Mouse (Mus musculus) stomach, embryonic 16.5 days (tissue): Measurements from ENCODE around the gene Kdm4c. TPM values are rescaled to one million over a fixed set of nuclear protein-coding genes. Genes with fewer than 3 reads are reported as not detected.

Source experiments
- ATAC-seq: fragments of 200-750 bp; cut with Nextera tagmentation; 2 replicates; pipeline ENCODE4 v1.8.0; 2017; ENCODE audit warnings: moderate number of reproducible peaks, moderate TSS enrichment; ENCODE audit not compliant: insufficient read depth, low FRiP score
- H3K27ac ChIP-seq: fragments of 300-500 bp; sonication (generic); 2 replicates; pipeline ENCODE4 v1.5.1; 2014; ENCODE audit warnings: low read length
- H3K27me3 ChIP-seq: fragments of 300-500 bp; sonication (generic); 2 replicates; pipeline ENCODE4 v1.6.1; 2014; ENCODE audit warnings: low read length, control low read depth, mixed read lengths; ENCODE audit not compliant: control insufficient read depth, insufficient read depth
- H3K36me3 ChIP-seq: fragments of 300-500 bp; sonication (generic); 2 replicates; pipeline ENCODE4 v1.6.1; 2014; ENCODE audit warnings: low read length; ENCODE audit not compliant: control insufficient read depth, insufficient read depth
- H3K4me1 ChIP-seq: fragments of 300-500 bp; sonication (generic); 2 replicates; pipeline ENCODE4 v1.6.1; 2014; ENCODE audit warnings: low read length, control low read depth, mixed read lengths; ENCODE audit not compliant: control insufficient read depth, insufficient read depth
- H3K4me2 ChIP-seq: fragments of 300-500 bp; sonication (generic); 2 replicates; pipeline ENCODE4 v1.6.1; 2014; ENCODE audit warnings: low read depth, low read length, mixed read lengths
- H3K4me3 ChIP-seq: fragments of 300-500 bp; sonication (generic); replicated peaks from 2 replicates; pipeline ENCODE4 v1.5.1; 2014; ENCODE audit warnings: mild to moderate bottlenecking, low read length
- H3K9ac ChIP-seq: fragments of 300-500 bp; sonication (generic); 2 replicates; pipeline ENCODE4 v1.6.1; 2014; ENCODE audit warnings: low read length
- H3K9me3 ChIP-seq: fragments of 300-500 bp; sonication (generic); replicated peaks from 2 replicates; pipeline ENCODE4 v1.6.1; 2016; ENCODE audit warnings: low read length, control low read depth; ENCODE audit not compliant: control insufficient read depth
- WGBS: fragments of 180-500 bp; shearing (Covaris S2); extraction: QIAGEN DNeasy Blood & Tissue Kit; methylation state at CpG from one replicate; pipeline ENCODE4 v1.1.7; 2014; 5-methylcytosine and 5-hydroxymethylcytosine counted together
- polyA plus RNA-seq: library from polyadenylated mRNA; unstranded; fragments of >200 nt; fragmentation: Nextera tagmentation; extraction: Ambion mirVana; gene quantifications from 2 replicates; pipeline ENCODE4 v1.2.1, GENCODE M21; 2015

Kdm4c gene
- polyA plus RNA-seq, 1 experiment from 2014 or later = 13.8 TPM

DNA sequence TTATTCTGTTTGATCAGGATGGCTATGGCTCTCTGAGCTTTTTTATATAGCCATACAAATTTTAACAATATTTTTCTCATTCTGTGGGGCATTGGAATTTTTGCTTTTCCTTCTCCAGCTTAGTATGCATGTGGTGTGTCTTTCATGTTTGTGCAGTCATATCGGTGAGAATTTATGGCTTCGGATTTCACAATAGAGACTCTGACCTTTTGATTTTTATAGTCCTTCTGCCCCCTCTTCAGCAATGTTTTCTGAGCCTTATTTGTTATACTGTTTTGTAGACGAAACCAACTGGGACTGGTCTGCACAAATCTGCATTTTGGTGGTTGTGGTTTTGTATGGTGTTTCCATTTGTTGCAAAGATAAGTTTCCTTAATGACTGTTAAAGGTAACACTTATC lies 45.6 kb downstream of the Kdm4c start:
- Histone ChIP-seq H3K9me3 (no peaks in the 10 kb centered on the region), H3K36me3 (0 out of 2 replicates have a peak, but pooled peaks cover 5% of the 10 kb centered on the region), H3K27ac (no peak overlapping the region), H3K9ac (no peak overlapping the region), H3K4me3 (no peak overlapping the region), H3K27me3 (no peaks in the 10 kb centered on the region), H3K4me2 (no peak overlapping the region), H3K4me1 (no peaks in the 10 kb centered on the region)
- no peak for ATAC-seq
- 87% methylated on average over 3 of the region's 3 CpGs for WGBS

DNA sequence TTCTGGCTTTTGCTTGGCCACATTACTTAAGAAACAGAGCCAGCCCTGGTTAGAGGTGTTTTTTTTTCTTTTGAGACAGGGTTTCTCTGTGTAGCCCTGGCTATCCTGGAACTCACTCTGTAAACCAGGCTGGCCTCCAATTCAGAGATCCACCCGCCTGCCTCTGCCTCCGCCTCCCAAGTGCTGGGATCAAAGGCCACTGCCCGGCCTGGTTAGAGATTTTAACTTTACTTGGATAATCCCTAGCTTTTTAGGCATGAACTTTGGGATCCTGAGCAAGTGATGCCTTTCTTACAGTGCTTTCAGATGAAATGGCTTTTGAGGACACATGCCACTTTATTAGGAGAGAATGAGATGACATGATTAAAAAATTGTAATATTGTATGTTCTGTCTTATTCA lies 52.4 kb downstream of the Kdm4c start:
- Histone ChIP-seq H3K9me3 (no peaks in the 10 kb centered on the region), H3K4me2 (no peak overlapping the region), H3K27ac (no peak overlapping the region), H3K36me3 (no peaks in the 10 kb centered on the region), H3K9ac (no peak overlapping the region), H3K27me3 (no peaks in the 10 kb centered on the region), H3K4me3 (no peak overlapping the region), H3K4me1 (no peaks in the 10 kb centered on the region)
- 64% methylated on average over 3 of the region's 3 CpGs for WGBS
- no peak for ATAC-seq

DNA sequence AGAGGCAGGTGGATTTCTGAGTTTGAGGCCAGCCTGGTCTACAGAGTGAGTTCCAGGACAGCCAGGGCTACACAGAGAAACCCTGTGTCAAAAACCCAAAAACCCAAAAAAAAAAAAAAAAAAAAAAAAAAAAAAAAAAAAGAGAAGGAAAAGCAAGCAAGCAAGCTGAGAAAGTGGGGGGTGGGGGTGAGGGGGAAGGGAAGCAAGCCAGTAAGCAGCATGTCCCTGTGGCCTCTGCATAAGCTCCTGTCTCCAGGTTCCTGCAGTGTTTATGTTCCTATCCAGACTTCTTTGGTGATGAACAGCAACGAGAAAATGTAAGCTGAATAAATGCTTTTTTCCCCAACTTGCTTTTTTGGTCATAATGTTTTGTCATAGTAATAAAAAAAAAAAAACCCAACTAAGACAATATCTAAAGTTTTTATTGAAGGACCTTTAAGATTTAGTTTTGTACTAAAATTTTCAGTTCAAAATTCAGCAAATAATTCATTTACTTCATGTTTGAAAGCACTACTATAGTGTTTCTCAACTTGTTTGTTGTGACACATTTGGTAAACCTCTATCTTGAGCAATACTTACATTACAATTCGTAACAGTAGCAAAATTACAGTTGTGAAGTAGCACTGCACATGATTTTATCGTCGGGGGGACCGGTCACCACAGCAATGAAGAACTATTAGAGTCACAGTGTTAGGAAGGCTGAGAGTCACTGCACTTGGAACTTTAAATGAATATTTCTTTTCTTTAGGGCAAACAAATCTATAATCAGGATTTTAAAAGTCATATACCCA lies 63.2 kb downstream of the Kdm4c start:
- Histone ChIP-seq H3K4me2 (no peak overlapping the region), H3K4me1 (no peaks in the 10 kb centered on the region), H3K36me3 (no peaks in the 10 kb centered on the region), H3K27ac (no peak overlapping the region), H3K27me3 (no peaks in the 10 kb centered on the region), H3K4me3 (no peak overlapping the region), H3K9me3 (no peaks in the 10 kb centered on the region), H3K9ac (no peak overlapping the region)
- no peak for ATAC-seq
- WGBS = 88% methylated on average over 5 of the region's 5 CpGs

DNA sequence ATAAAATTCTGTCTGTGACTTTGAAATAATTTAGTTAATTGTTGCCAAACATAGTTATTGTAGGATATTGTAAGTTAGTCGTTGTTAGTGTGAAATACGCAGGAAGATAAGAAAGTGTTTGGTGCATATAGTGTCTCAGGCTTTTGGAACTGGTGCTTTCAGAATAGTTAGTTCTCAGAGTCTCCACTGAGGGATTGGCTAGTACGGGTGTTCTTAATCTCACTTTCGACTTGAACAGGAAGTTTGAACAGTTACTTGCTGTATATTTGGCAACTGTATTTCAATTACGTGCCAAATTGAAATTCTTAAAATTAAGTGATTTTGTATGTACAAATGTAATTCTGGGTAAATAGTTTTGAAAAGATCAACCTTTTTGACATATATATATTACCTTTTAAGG lies 68.8 kb downstream of the Kdm4c start:
- 81% methylated on average over 5 of the region's 5 CpGs for WGBS
- no peak overlapping the region for H3K27ac ChIP-seq
- H3K9me3 ChIP-seq = no peaks in the 10 kb centered on the region
- H3K27me3 ChIP-seq = no peaks in the 10 kb centered on the region
- no peaks in the 10 kb centered on the region for H3K4me1 ChIP-seq
- H3K4me2 ChIP-seq = no peak overlapping the region
- H3K4me3 ChIP-seq = no peak overlapping the region
- H3K9ac ChIP-seq = no peak overlapping the region
- H3K36me3 ChIP-seq = 0 out of 2 replicates have a peak, but pooled peaks cover 6% of the 10 kb centered on the region
- ATAC-seq = no peak

DNA sequence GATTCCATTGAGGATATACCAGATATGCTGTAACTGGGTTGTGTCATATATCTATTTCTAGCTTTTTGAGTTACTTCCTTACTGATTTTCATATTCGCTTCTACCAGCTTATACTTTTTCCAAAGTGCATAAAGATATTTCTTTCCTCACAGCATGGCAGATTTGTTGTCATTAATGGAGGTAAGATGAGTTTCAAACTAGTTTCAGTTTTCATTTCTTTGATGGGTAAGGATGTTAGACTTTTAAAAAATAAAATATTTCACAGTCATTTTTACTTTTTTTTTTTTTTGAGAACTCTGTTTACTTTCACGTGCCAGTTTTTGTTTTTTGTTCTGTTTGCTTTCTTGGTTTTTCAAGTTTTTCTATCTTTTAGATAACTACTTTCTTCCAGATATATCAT lies 70.6 kb downstream of the Kdm4c start:
- ATAC-seq = no peak
- no peaks in the 10 kb centered on the region for H3K27me3 ChIP-seq
- 0 out of 2 replicates have a peak, but pooled peaks cover 6% of the 10 kb centered on the region for H3K36me3 ChIP-seq

DNA sequence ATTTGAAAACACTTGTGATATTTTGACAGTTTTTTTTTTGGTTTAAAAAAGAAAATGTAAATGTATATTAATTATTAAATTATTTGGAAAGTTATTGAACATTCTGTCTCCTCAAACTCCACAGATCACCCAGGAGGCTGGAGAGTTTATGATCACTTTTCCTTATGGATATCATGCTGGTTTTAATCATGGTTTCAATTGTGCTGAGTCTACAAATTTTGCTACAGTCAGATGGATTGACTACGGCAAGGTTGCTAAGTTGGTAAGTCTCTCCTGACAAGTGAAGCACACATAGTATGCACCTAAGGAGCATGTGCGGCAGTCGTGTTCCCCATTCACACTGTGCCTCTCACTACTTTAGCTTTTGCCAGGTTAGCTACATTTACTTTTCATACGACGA lies 73.1 kb downstream of the Kdm4c start:
- Histone ChIP-seq H3K4me1 (no peaks in the 10 kb centered on the region), H3K4me3 (no peak overlapping the region)
- WGBS = 98% methylated on average over 5 of the region's 5 CpGs

More for the DNA sequence above, 70.6 kb downstream of the Kdm4c start:
- Histone ChIP-seq H3K4me2 (no peak overlapping the region), H3K4me3 (no peak overlapping the region), H3K9ac (no peak overlapping the region), H3K4me1 (no peaks in the 10 kb centered on the region), H3K9me3 (no peaks in the 10 kb centered on the region), H3K27ac (no peak overlapping the region)
- WGBS = 90% methylated on average over 2 of the region's 2 CpGs

DNA sequence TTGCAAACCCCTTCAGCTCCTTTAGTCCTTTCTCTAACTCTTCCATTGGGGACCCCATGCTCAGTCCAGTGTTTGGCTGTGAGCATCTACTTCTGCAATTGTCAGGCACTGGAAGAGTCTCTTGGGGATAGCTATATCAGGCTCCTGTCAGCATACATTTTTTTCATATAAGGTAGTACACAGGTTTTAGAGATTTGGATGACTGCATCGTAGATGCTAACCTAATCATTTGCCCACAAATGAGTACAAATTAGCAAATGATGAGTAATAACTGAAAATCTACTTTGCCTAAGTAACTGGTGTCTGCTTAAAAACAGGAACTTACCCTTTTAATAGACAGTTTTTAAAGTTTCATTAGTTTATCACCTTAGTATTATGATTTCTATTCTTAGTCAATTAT lies 77.0 kb downstream of the Kdm4c start:
- Histone ChIP-seq H3K4me3 (no peak overlapping the region), H3K27me3 (no peaks in the 10 kb centered on the region), H3K9me3 (no peaks in the 10 kb centered on the region), H3K27ac (no peak overlapping the region), H3K4me1 (no peaks in the 10 kb centered on the region), H3K36me3 (no peaks in the 10 kb centered on the region), H3K9ac (no peak overlapping the region), H3K4me2 (no peak overlapping the region)
- WGBS = 96% methylated on average over 1 of the region's 1 CpGs
- no peak for ATAC-seq

More for the DNA sequence above, 73.1 kb downstream of the Kdm4c start:
- Histone ChIP-seq H3K27me3 (no peaks in the 10 kb centered on the region), H3K9me3 (no peaks in the 10 kb centered on the region), H3K36me3 (0 out of 2 replicates have a peak, but pooled peaks cover 6% of the 10 kb centered on the region), H3K4me2 (no peak overlapping the region), H3K27ac (no peak overlapping the region), H3K9ac (no peak overlapping the region)
- ATAC-seq = no peak

DNA sequence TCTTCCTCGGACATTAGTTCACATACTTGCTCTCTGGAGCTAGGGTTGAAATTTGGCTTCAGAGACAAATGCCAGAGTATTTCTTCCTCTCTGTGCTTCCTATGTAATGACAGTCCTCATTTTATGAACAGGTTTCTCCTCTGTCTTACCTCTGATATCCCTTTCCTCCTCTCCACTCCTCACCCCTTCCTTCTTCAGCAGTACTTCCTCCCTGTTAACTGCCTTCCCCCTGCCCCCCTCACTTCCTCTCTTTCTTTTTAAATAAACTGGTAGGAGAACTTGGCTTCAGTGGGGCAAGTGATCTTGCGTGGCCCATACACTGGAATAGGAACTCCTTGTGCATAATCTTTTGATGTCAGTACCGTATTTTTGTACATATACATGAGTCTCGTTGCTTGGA lies 115.2 kb downstream of the Kdm4c start:
- no peaks in the 10 kb centered on the region for H3K9me3 ChIP-seq
- 91% methylated on average over 4 of the region's 4 CpGs for WGBS
- no peaks in the 10 kb centered on the region for H3K4me1 ChIP-seq
- ATAC-seq = no peak
- no peaks in the 10 kb centered on the region for H3K27me3 ChIP-seq
- H3K4me2 ChIP-seq = no peak overlapping the region
- H3K36me3 ChIP-seq = 0 out of 2 replicates have a peak, but pooled peaks cover 4% of the 10 kb centered on the region
- H3K27ac ChIP-seq = no peak overlapping the region
- H3K4me3 ChIP-seq = no peak overlapping the region
- H3K9ac ChIP-seq = no peak overlapping the region

DNA sequence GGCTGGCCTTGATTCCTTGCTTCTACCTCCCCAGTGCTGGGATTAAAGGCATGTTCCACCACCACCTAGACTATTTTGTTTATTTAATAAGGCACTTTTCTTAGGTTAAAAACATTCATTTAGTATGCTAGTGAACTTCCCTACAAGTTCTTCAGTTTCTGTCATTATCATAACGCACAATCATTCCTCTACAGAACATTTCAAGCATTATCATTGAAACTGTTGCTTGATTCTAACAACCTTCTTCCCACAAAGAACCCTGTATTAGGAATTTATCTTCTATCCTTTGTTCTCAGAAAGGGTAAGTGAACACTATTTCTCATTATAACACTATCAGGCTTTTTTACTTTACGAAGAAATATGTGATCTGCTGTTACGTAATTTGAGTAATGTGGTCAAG lies 118.0 kb downstream of the Kdm4c start:
- no peak for ATAC-seq
- H3K27ac ChIP-seq = no peak overlapping the region
- H3K4me1 ChIP-seq = no peaks in the 10 kb centered on the region
- no peaks in the 10 kb centered on the region for H3K27me3 ChIP-seq
- no peak overlapping the region for H3K9ac ChIP-seq
- H3K4me3 ChIP-seq = no peak overlapping the region
- 94% methylated on average over 3 of the region's 3 CpGs for WGBS
- H3K9me3 ChIP-seq = no peaks in the 10 kb centered on the region
- 0 out of 2 replicates have a peak, but pooled peaks cover 4% of the 10 kb centered on the region for H3K36me3 ChIP-seq
- H3K4me2 ChIP-seq = no peak overlapping the region
